Mouse (Mus musculus) cerebellum, adult 2 months (tissue): Measurements from ENCODE around the gene Sdk1.

Experiments used
- CTCF ChIP-seq: fragments of 200-500 bp; IDR thresholded peaks from 2 replicates; pipeline ENCODE4 v1.5.1; 2011; ENCODE audit warnings: low read depth, mild to moderate bottlenecking, control low read depth, low read length, moderate library complexity, borderline replicate concordance; ENCODE audit not compliant: insufficient read depth
- POLR2A ChIP-seq: fragments of 200-500 bp; IDR thresholded peaks from 2 replicates; pipeline ENCODE4 v1.6.1; 2011; ENCODE audit warnings: low read length, control low read depth, borderline replicate concordance; ENCODE audit not compliant: insufficient read depth

GRCm38 (mm10) chr5:141856447-141856846 lies 615.2 kb downstream of the Sdk1 start:
- TF ChIP-seq CTCF (no peak), POLR2A (no peak)
